Mouse (Mus musculus) megakaryocyte progenitor cell, adult 5-6 weeks (primary cell): ENCODE measurements at regions not wholly inside any gene's neighbourhood (a gene's known extent, or its start where the extent isn't known, plus 50 kb on each side); places are given as distances from the start of the nearest gene placed in this dataset.

ENCODE experiments used
- ATAC-seq: replicated peaks from 2 replicates; pipeline ENCODE4 v1.8.0; 2016; ENCODE audit warnings: mild to moderate bottlenecking, moderate TSS enrichment, inconsistent platforms; ENCODE audit not compliant: poor library complexity

- ATAC-seq = peak; percentile 54
Observed at GRCm38 (mm10) chr6:141129596-141129995, 119.5 kb upstream of the Pde3a start.

DNA sequence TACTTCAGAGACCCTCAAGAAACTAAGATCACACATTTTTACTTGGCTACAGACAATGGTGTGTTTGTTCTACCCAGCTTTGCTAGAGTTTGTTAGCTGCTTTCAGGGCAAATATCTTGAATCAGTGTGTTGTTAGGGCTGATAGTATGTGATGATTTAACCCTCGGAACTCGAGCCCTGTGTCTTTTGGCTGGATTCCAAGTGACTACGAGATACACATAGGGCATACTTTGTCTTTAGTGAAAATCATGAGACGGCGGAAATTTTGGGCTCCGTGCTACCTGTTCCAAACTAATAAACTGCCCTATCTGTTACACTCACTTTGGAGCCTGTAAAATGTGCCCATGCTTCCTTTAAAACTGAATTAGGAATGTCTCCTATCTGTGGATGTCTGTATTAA, 114.9 kb upstream of the Pde3a start:
- no peak for ATAC-seq

- no peak for ATAC-seq
Observed at GRCm38 (mm10) chr6:141136664-141137375, 112.2 kb upstream of the Pde3a start.

DNA sequence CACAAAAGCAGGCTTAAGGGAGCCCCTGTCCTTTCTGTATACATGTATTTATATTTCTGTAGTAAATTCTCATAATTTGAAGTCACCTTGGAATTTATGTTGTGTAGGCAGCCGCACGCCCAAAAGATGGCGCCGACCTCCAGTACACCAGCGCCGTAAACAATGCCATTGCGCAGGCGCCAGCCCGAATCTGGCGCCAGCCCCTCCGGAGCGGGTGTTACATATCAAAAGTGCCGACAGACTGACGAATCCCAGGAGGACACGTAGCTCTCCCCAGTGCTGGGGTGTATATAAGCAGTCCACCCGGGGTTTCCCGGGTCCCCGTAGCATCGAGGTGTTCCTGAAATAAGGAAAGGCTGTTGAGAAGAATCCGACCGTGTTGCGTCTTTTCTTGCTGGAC, 108.1 kb upstream of the Pde3a start:
- no peak for ATAC-seq

DNA sequence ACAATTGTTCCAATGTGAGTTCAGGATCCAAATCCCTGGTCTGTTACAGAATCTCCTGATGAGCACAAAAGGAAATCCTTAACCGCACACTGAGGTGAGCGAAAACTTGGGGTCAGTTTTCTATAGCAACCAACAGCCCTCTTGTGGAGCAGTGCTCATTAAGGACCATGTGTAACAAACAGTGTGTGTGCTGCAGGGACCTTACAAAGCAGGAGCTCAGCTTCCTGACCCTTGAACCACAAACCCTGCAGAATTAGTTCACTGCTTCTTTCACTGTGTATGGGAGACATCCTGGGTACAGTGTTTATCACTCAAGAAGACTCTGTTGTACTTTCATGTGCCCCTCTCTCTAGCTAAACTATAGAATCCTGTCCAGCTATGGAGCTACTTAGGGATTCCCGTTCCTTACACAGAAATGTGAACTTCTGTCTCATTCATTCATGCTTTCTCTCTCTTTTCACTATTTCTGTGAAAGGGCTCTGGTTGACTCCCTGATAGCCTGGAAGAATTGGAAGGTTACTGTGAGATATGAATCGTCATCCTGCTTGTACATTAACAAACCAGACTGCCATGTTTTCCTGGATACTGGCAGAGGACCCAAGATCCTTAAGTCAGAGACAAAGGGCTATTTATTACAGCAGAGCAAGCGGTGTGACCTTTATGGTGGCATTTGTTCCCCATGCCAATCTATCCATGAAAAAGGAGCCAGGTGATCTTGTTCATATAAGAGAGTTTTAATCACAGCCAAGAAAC, 100.5 kb upstream of the Pde3a start:
- no peak for ATAC-seq

DNA sequence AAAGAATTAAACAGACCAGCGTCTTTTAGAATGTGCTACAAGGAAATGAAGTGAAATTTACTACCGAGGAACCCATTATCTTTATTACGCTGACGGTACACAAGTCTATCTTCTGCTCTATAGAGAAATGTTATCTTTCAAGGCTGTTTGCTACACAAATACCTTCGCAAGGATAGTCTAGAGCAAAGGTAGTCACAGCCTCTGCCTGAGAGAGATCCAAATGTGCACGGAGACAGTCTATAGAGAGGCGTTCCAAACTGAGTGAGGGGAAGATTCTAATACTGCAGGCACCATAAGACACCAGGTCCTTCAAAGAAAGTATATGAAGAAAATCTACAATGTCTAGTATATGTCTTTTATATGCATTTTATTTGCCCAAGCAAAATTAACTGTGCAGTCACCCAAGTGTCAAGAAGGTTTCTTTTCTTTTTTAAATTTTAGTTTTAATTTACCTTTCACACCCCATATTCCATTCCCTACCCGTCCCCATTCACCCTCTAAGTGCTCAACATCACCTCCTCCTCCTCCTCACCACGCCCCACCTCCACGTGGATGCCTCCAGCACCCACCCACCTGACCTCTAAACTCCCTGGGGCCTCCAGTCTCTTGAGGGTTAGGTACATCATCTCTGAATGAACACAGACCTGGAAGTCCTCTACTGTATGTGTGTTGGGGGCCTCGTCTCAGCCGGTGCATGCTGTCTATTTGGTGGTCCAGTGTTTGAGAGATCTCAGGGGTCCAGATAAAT, 99.7 kb upstream of the Pde3a start:
- no peak for ATAC-seq

DNA sequence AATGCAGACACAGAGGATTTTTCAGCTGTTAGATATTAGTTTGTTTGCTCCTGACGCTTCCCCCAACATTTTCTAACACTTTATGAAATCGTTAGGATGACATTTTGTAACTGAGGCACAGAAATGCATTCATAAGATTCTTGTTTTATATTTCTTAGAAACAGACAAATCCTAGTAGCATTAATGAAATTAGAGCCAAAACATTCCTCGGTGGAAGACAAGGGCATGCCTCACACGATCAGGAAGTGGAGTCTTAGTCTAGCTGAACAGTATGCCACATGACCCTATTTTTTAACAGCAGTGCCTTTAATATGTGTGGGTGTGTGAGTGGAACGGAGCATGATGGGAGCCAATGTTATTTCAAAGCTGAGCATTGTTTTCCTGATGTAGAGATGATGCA, 89.7 kb upstream of the Pde3a start:
- no peak for ATAC-seq

DNA sequence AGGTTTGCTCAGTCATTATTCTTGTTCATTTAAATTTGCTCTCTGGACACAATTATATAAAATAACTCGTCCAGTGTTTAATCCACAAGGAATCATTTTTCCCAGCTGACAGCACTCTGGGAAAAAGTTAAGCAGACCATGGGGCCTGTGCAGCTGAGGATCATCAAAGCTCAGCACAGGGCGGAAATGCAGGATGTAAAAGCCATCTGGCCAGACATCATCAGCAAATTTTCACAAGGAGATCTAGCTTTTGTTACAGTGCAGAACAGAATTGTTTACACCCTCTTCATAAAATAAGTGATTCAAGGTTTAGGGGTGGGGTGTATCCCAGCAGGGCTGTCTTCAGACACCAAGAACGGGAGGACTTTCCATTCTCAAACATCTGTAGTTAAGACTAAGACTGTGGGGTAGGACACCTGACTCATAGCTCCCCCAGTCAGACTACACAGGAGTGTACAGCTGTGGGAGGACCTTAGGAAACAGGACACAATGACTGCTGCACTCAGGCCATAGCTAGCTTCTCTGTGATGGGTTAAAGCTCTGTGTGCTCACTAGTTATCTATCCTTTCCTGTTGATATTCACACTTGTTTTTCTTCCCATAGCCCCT, 87.3 kb upstream of the Pde3a start:
- ATAC-seq = no peak

GRCm38 (mm10) chr6:141167270-141167669, 81.8 kb upstream of the Pde3a start:
- ATAC-seq = peak; percentile 31; the same call in 1 of the 2 replicates

GRCm38 (mm10) chr6:141168356-141168755, 80.7 kb upstream of the Pde3a start:
- ATAC-seq = no peak

- no peak for ATAC-seq
Observed at GRCm38 (mm10) chr6:141183782-141184181, 65.3 kb upstream of the Pde3a start.

DNA sequence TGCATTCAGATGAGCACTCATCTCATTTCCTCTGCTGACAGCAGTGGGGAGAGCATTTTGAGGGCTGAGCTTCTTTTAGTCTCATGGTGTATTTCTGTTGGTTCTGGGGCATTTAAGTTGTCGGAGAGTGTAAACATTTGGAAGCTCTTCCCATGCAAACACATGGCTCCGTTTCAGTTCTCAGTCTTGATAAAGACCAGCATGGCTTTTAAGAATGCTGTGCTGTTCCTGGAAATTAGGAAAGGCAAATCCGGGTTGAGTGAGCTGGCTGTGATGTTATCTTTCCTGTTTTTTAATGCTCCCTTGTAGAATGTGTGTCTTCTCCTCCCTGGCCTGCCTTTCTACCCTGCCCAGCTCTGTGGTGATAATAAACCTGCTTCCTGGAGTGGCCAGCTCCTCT, 61.0 kb upstream of the Pde3a start:
- ATAC-seq = no peak

DNA sequence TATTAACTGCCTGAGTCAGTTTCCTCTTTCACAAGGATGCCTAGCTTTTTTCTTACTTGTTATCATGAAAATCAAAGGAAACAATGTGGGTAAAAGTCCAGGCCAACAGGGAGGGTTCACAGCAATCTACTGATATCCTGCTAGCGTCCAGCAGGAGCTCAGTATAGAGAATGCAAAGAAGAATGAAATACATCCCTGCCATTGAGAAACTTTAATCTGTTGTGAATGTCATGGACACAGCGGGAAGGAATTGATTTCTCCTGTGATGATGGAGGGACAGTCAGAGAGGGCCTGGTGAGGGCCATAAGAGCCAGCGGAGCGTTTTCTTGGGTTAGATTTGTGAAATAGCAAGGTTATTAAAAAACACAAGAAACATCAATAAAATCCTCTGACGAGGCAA, 60.0 kb upstream of the Pde3a start:
- ATAC-seq = no peak

DNA sequence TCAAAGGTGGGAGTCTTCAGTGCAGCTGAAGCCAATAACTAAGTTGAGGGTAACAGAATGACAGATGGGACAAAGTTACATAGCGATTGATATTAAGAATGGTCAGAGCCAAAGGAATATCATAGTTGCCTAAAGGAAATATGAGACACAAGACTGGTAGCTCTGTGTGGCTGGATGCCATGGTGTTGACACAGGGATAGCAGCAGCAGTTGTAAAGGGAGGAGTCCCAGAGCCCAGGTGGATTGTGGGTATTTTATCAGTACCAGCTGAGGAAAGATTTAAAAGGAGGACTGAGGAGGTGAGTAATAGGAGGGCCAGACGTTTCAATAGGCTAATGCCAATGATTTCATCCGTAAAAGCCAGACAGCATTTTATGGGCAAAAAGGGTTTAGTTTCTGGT, 59.4 kb upstream of the Pde3a start:
- no peak for ATAC-seq

DNA sequence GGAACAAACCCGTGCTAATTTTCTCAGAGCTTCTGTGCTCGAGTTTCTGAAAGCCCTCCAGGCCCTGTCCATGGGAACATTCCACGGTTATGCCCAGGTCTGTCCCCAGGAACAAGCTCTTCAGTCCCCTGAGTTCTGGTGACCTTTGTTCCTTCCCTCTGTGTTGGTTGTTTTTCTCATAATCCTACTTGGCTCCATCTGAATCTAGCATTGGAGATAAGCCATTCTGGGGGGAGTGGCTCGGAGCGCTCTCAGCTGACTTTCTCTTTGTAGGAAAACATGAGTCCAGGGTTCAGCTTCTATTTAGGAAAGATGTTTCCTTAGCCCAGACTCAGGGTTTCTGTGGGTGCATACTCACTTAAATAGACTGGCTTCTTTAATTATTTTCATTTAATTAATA, 58.7 kb upstream of the Pde3a start:
- ATAC-seq = no peak

DNA sequence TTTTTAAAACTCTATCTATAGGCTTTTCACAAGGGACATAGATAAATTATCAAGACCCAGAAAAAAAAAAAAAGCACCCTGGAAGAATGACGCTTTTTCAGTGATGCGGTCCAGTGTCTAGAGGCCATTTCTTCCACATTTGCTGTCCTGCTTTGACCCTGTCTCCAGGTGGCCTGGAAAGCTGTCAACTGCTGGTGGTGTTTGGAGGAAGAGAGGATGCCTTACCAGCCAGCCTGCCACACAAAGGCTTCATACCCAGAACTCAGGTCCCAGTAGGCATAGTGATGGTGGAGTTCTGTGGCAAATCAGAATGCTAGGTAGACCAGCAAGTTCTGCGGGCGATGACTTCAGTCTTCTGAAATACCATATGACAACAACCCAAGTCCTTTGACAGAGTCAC, 51.6 kb upstream of the Pde3a start:
- ATAC-seq = no peak
